Mouse (Mus musculus) brown adipose tissue, adult 24 weeks (tissue): ENCODE measurements at regions not wholly inside any gene's neighbourhood (a gene's known extent, or its start where the extent isn't known, plus 50 kb on each side); places are given as distances from the start of the nearest gene placed in this dataset.

Experiments used
- H3K27ac ChIP-seq: fragments of 200-500 bp; replicated peaks from 2 replicates; pipeline ENCODE4 v1.5.1; 2012; ENCODE audit warnings: low read depth, mild to moderate bottlenecking, low read length
- H3K4me1 ChIP-seq: fragments of 200-500 bp; 2 replicates; pipeline ENCODE4 v1.6.1; 2012; ENCODE audit warnings: low read length, mixed read lengths; ENCODE audit not compliant: control insufficient read depth, insufficient read depth, insufficient read length
- H3K4me3 ChIP-seq: fragments of 200-500 bp; 2 replicates; pipeline ENCODE4 v1.5.1; 2012; ENCODE audit warnings: low read depth, mild to moderate bottlenecking, low read length, moderate library complexity; ENCODE audit not compliant: insufficient read depth

GRCm38 (mm10) chr10:118501571-118501970 is 60.7 kb downstream of the Ifng start:
- no peak overlapping the region for H3K27ac ChIP-seq
- no peak overlapping the region for H3K4me3 ChIP-seq
- no peaks in the 10 kb centered on the region for H3K4me1 ChIP-seq

- Histone ChIP-seq H3K27ac (no peak overlapping the region), H3K4me1 (no peaks in the 10 kb centered on the region), H3K4me3 (no peak overlapping the region)
Measured at GRCm38 (mm10) chr10:118504811-118505210, 64.0 kb downstream of the Ifng start.

GRCm38 (mm10) chr10:118506154-118506553 is 65.3 kb downstream of the Ifng start:
- H3K4me3 ChIP-seq = no peak overlapping the region
- H3K4me1 ChIP-seq = no peaks in the 10 kb centered on the region
- H3K27ac ChIP-seq = no peak overlapping the region

- H3K27ac ChIP-seq = no peak overlapping the region
- H3K4me3 ChIP-seq = no peak overlapping the region
- H3K4me1 ChIP-seq = no peaks in the 10 kb centered on the region
Measured at GRCm38 (mm10) chr10:118507630-118508029, 66.8 kb downstream of the Ifng start.

GRCm38 (mm10) chr10:118516839-118517238 is 76.0 kb downstream of the Ifng start:
- Histone ChIP-seq H3K4me3 (no peak overlapping the region), H3K27ac (no peak overlapping the region)

GRCm38 (mm10) chr10:118517995-118518394 is 77.1 kb downstream of the Ifng start:
- Histone ChIP-seq H3K27ac (no peak overlapping the region), H3K4me3 (no peak overlapping the region), H3K4me1 (no peaks in the 10 kb centered on the region)

More at GRCm38 (mm10) chr10:118516839-118517238, 76.0 kb downstream of the Ifng start:
- no peaks in the 10 kb centered on the region for H3K4me1 ChIP-seq

- no peak overlapping the region for H3K27ac ChIP-seq
- no peaks in the 10 kb centered on the region for H3K4me1 ChIP-seq
- H3K4me3 ChIP-seq = no peak overlapping the region
Measured at GRCm38 (mm10) chr10:118545966-118546365, 105.1 kb downstream of the Ifng start.

- H3K4me3 ChIP-seq = no peak overlapping the region
- H3K4me1 ChIP-seq = no peaks in the 10 kb centered on the region
- no peak overlapping the region for H3K27ac ChIP-seq
Measured at GRCm38 (mm10) chr10:118550201-118550600, 109.4 kb downstream of the Ifng start.

- no peak overlapping the region for H3K4me3 ChIP-seq
- H3K27ac ChIP-seq = no peak overlapping the region
- no peaks in the 10 kb centered on the region for H3K4me1 ChIP-seq
Measured at GRCm38 (mm10) chr10:118558848-118559247, 118.0 kb downstream of the Ifng start.

- H3K27ac ChIP-seq = no peak overlapping the region
- H3K4me3 ChIP-seq = no peak overlapping the region
- no peaks in the 10 kb centered on the region for H3K4me1 ChIP-seq
Measured at GRCm38 (mm10) chr10:118564041-118564440, 123.2 kb downstream of the Ifng start.

- no peak overlapping the region for H3K27ac ChIP-seq
- no peak overlapping the region for H3K4me3 ChIP-seq
- no peaks in the 10 kb centered on the region for H3K4me1 ChIP-seq
Measured at GRCm38 (mm10) chr10:118564528-118565268, 123.9 kb downstream of the Ifng start.

GRCm38 (mm10) chr10:118568617-118569016 is 127.8 kb downstream of the Ifng start:
- no peak overlapping the region for H3K27ac ChIP-seq
- no peaks in the 10 kb centered on the region for H3K4me1 ChIP-seq
- H3K4me3 ChIP-seq = no peak overlapping the region

GRCm38 (mm10) chr10:118569424-118569823 is 128.6 kb downstream of the Ifng start:
- Histone ChIP-seq H3K4me1 (no peaks in the 10 kb centered on the region), H3K4me3 (no peak overlapping the region), H3K27ac (no peak overlapping the region)

GRCm38 (mm10) chr10:118573247-118573646 is 132.4 kb downstream of the Ifng start:
- no peaks in the 10 kb centered on the region for H3K4me1 ChIP-seq
- H3K4me3 ChIP-seq = no peak overlapping the region
- no peak overlapping the region for H3K27ac ChIP-seq

GRCm38 (mm10) chr10:118575570-118575969 is 134.7 kb downstream of the Ifng start:
- no peaks in the 10 kb centered on the region for H3K4me1 ChIP-seq
- no peak overlapping the region for H3K4me3 ChIP-seq

GRCm38 (mm10) chr10:118581376-118581775 is 140.5 kb downstream of the Ifng start:
- no peak overlapping the region for H3K27ac ChIP-seq
- no peaks in the 10 kb centered on the region for H3K4me1 ChIP-seq
- H3K4me3 ChIP-seq = no peak overlapping the region

More at GRCm38 (mm10) chr10:118575570-118575969, 134.7 kb downstream of the Ifng start:
- no peak overlapping the region for H3K27ac ChIP-seq
